Mouse (Mus musculus): ENCODE measurements around the gene Tprgl. TPM values are rescaled to one million over a fixed set of nuclear protein-coding genes. Genes with fewer than 3 reads are reported as not detected.
A peak's percentile ranks its signal among the peaks of the same experiment; 100 is the strongest.

The Tprgl gene
- total and polyA plus RNA-seq, 2 experiments from 2014 or later = 185 to 224 TPM

- H3K36me3 ChIP-seq (ENCODE audit: insufficient read depth) = no peaks in the 10 kb centered on the region
- H3K9ac ChIP-seq = no peak overlapping the region
- no peak overlapping the region for H3K4me3 ChIP-seq (ENCODE audit: low read depth, low read length)
- no peaks in the 10 kb centered on the region for H3K4me1 ChIP-seq (ENCODE audit: insufficient read depth)
- H3K9me3 ChIP-seq (ENCODE audit: low read length) = no peaks in the 10 kb centered on the region
- H3K27ac ChIP-seq (ENCODE audit: low read depth, low read length) = no peak overlapping the region
- TF ChIP-seq CTCF (IDR thresholded peaks at IDR 0.05; ENCODE audit: low read depth) = no peak
- 80% methylated on average over 8 of the region's 8 CpGs for WGBS
- no peak for ATAC-seq
- H3K27me3 ChIP-seq (ENCODE audit: insufficient read depth, low read length) = peaks cover 3% of the 10 kb centered on the region
- no peak overlapping the region for H3K4me2 ChIP-seq (ENCODE audit: low read depth)
- no peak for DNase-seq
Measured at GRCm38 (mm10) chr4:154177257-154177656, 16.8 kb upstream of the Tprgl start.

GRCm38 (mm10) chr4:154171931-154172604 lies 11.6 kb upstream of the Tprgl start:
- Histone ChIP-seq H3K27ac (ENCODE audit: low read depth, low read length) (no peak overlapping the region), H3K4me3 (ENCODE audit: low read depth, low read length) (no peak overlapping the region), H3K4me2 (ENCODE audit: low read depth) (peak overlapping the region; percentile 75; the same call in 1 of the 2 replicates), H3K9me3 (ENCODE audit: low read length) (no peaks in the 10 kb centered on the region), H3K4me1 (ENCODE audit: insufficient read depth) (no peaks in the 10 kb centered on the region), H3K36me3 (ENCODE audit: insufficient read depth) (no peaks in the 10 kb centered on the region), H3K9ac (no peak overlapping the region), H3K27me3 (ENCODE audit: insufficient read depth, low read length) (peaks cover 14% of the 10 kb centered on the region)
- no peak for ATAC-seq
- WGBS = 36% methylated on average over 13 of the region's 13 CpGs
- no peak for TF ChIP-seq CTCF (IDR thresholded peaks at IDR 0.05; ENCODE audit: low read depth)
- no peak for DNase-seq

GRCm38 (mm10) chr4:154171151-154171930 lies 10.9 kb upstream of the Tprgl start:
- WGBS = 2% methylated on average over 35 of the region's 37 CpGs
- ATAC-seq = peak; percentile 28

GRCm38 (mm10) chr4:154170506-154171150 lies 10.2 kb upstream of the Tprgl start, which contains the start of gene Megf6:
Gene Megf6 (plus strand): TSS chr4:154170730.
- no peaks in the 10 kb centered on the region for H3K9me3 ChIP-seq (ENCODE audit: low read length)
- peak within 1 kb of the TSS; percentile 45 for H3K4me3 ChIP-seq (ENCODE audit: low read depth, low read length)
- H3K4me1 ChIP-seq (ENCODE audit: insufficient read depth) = no peaks in the 10 kb centered on the region
- H3K4me2 ChIP-seq (ENCODE audit: low read depth) = peak within 1 kb of the TSS; percentile 75
- peak; percentile 14 for DNase-seq
- 2% methylated on average over 47 of the region's 61 CpGs for WGBS
- H3K27ac ChIP-seq (ENCODE audit: low read depth, low read length) = no peak within 1 kb of the TSS
- H3K27me3 ChIP-seq (ENCODE audit: insufficient read depth, low read length) = peaks cover 14% of the 10 kb centered on the region
- 0 out of 2 replicates have a peak within 1 kb of the TSS, but pooled peaks have one; percentile 10 for H3K9ac ChIP-seq
- TF ChIP-seq CTCF (IDR thresholded peaks at IDR 0.05; ENCODE audit: low read depth) = no peak
- peak; percentile 65 for ATAC-seq
- no peaks in the 10 kb centered on the region for H3K36me3 ChIP-seq (ENCODE audit: insufficient read depth)

More at GRCm38 (mm10) chr4:154171151-154171930, 10.9 kb upstream of the Tprgl start:
- 0 out of 2 replicates have a peak overlapping the region, but pooled peaks have one; percentile 10 for H3K9ac ChIP-seq
- peak; percentile 18 for DNase-seq
- peak overlapping the region; percentile 75 for H3K4me2 ChIP-seq (ENCODE audit: low read depth)
- H3K4me3 ChIP-seq (ENCODE audit: low read depth, low read length) = peak overlapping the region; percentile 45
- H3K9me3 ChIP-seq (ENCODE audit: low read length) = no peaks in the 10 kb centered on the region
- H3K4me1 ChIP-seq (ENCODE audit: insufficient read depth) = no peaks in the 10 kb centered on the region
- H3K27ac ChIP-seq (ENCODE audit: low read depth, low read length) = no peak overlapping the region
- no peaks in the 10 kb centered on the region for H3K36me3 ChIP-seq (ENCODE audit: insufficient read depth)
- TF ChIP-seq CTCF (IDR thresholded peaks at IDR 0.05; ENCODE audit: low read depth) = no peak
- H3K27me3 ChIP-seq (ENCODE audit: insufficient read depth, low read length) = peaks cover 14% of the 10 kb centered on the region

- Histone ChIP-seq H3K4me2 (ENCODE audit: low read depth) (peak overlapping the region; percentile 75), H3K9me3 (ENCODE audit: low read length) (no peaks in the 10 kb centered on the region), H3K4me3 (ENCODE audit: low read depth, low read length) (peak overlapping the region; percentile 45), H3K4me1 (ENCODE audit: insufficient read depth) (no peaks in the 10 kb centered on the region), H3K9ac (no peak overlapping the region), H3K27ac (ENCODE audit: low read depth, low read length) (no peak overlapping the region), H3K27me3 (ENCODE audit: insufficient read depth, low read length) (peaks cover 14% of the 10 kb centered on the region), H3K36me3 (ENCODE audit: insufficient read depth) (no peaks in the 10 kb centered on the region)
- DNase-seq (no peak), ATAC-seq (peak; percentile 7; the same call in 1 of the 2 replicates)
- whole genome bisulfite sequencing = 5% methylated on average over 15 of the region's 15 CpGs
- TF ChIP-seq CTCF (IDR thresholded peaks at IDR 0.05; ENCODE audit: low read depth) = no peak
Measured at GRCm38 (mm10) chr4:154170021-154170420, 9.6 kb upstream of the Tprgl start.

- TF ChIP-seq CTCF (IDR thresholded peaks at IDR 0.05; ENCODE audit: low read depth) = peak; percentile 64
- Histone ChIP-seq H3K9me3 (ENCODE audit: low read length) (no peaks in the 10 kb centered on the region), H3K9ac (no peak overlapping the region), H3K27ac (ENCODE audit: low read depth, low read length) (no peak overlapping the region), H3K4me1 (ENCODE audit: insufficient read depth) (no peaks in the 10 kb centered on the region), H3K4me3 (ENCODE audit: low read depth, low read length) (no peak overlapping the region), H3K4me2 (ENCODE audit: low read depth) (no peak overlapping the region), H3K27me3 (ENCODE audit: insufficient read depth, low read length) (peaks cover 10% of the 10 kb centered on the region), H3K36me3 (ENCODE audit: insufficient read depth) (no peaks in the 10 kb centered on the region)
- DNase-seq (peak; percentile 31), ATAC-seq (no peak)
- WGBS = 26% methylated on average over 5 of the region's 5 CpGs
Measured at GRCm38 (mm10) chr4:154167053-154167452, 6.6 kb upstream of the Tprgl start.

Measured in forebrain, postnatal 0 days (tissue).